Mouse (Mus musculus): ENCODE data around the gene Sez6. TPM values are rescaled to one million over a fixed set of nuclear protein-coding genes. Genes with fewer than 3 reads are reported as not detected.

Sez6 gene
- total and polyA plus RNA-seq, 3 experiments = 0.04 TPM; not detected in 2

GRCm38 (mm10) chr11:77983937-77984835, 53.6 kb downstream of the Sez6 start:
- peak; percentile 51 for DNase-seq (ENCODE audit: extremely low read depth)
- Histone ChIP-seq H3K4me3 (replicated peaks in 1 of 3; ENCODE audit: low read depth in 2 of 3, low read length in 2 of 3, poor library complexity in 1 of 3) (peak overlapping the region; percentile 83 to 96 (median 88)), H3K27ac (ENCODE audit: insufficient read depth, low read depth) (peak overlapping the region; percentile 84), H3K27me3 (replicated peaks) (no peaks in the 10 kb centered on the region), H3K4me1 (ENCODE audit: control insufficient read depth in 1 of 2, insufficient read depth in 2 of 2) (peaks cover 5 to 43% of the 10 kb centered on the region in 2 experiments), H3K36me3 (replicated peaks in 1 of 2; ENCODE audit: control insufficient read depth in 1 of 2, insufficient read depth in 1 of 2, low read length in 1 of 2) (peaks cover 14 to 39% of the 10 kb centered on the region in 2 experiments), H3K9me3 (replicated peaks; ENCODE audit: low read length) (no peaks in the 10 kb centered on the region), H3K4me2 (ENCODE audit: insufficient read depth, low read depth, poor library complexity, severe bottlenecking) (peak overlapping the region; percentile 84), H3K79me2 (replicated peaks; ENCODE audit: control insufficient read depth, extremely low read depth, insufficient read depth, poor library complexity, severe bottlenecking) (peaks cover 64% of the 10 kb centered on the region), H3K9ac (ENCODE audit: insufficient read depth, low read depth) (peak overlapping the region; percentile 99)
- dilution Hi-C loops (cut with MboI; ENCODE audit: extremely low pct_ligation_motif_present, extremely low pct_unique_long_range_greater_than_20kb, low sequenced_read_pairs) (no loop called here), in situ Hi-C loops (cut with MboI; ENCODE audit: low pct_ligation_motif_present, low pct_unique_long_range_greater_than_20kb, low sequenced_read_pairs) (no loop called here)
- TF ChIP-seq USF2 (conservative IDR thresholded peaks at IDR 0.05; ENCODE audit: low read depth, low read length) = no peak
- 0 out of 2 replicates have a peak, but pooled peaks have one; percentile 53 for TF ChIP-seq CHD2 (IDR thresholded peaks at IDR 0.05; ENCODE audit: low read length)
- no peak for TF ChIP-seq PAX5 (IDR thresholded peaks at IDR 0.05; ENCODE audit: low read length)
- TF ChIP-seq MEF2A (IDR thresholded peaks at IDR 0.05; ENCODE audit: borderline replicate concordance, low read depth, low read length) = no peak
- peak; percentile 55; the same call in 1 of the 2 replicates for TF ChIP-seq MXI1 (IDR thresholded peaks at IDR 0.05; ENCODE audit: low read depth, low read length)
- TF ChIP-seq JUN (IDR thresholded peaks at IDR 0.05; ENCODE audit: insufficient read depth, low read depth, low read length) = no peak
- TF ChIP-seq RAD21 (IDR thresholded peaks at IDR 0.05; ENCODE audit: low read depth, low read length) = no peak
- peak; percentile 74 for TF ChIP-seq POLR2A (IDR thresholded peaks at IDR 0.05; ENCODE audit: low read depth, low read length)
- TF ChIP-seq SIN3A (IDR thresholded peaks at IDR 0.05; ENCODE audit: low read length) = no peak; the same call in 1 of the 2 replicates
- no peak for TF ChIP-seq GABPA (IDR thresholded peaks at IDR 0.05; ENCODE audit: insufficient replicate concordance, low read depth, low read length)
- TF ChIP-seq CTCF (conservative IDR thresholded peaks at IDR 0.05 in 1 of 2, IDR thresholded peaks at IDR 0.05 in 1 of 2; ENCODE audit: low read depth in 2 of 2, low read length in 2 of 2) = no peak
- no peak for TF ChIP-seq TBP (conservative IDR thresholded peaks at IDR 0.05; ENCODE audit: low read depth, low read length)
- no peak for TF ChIP-seq POLR2AphosphoS2 (IDR thresholded peaks at IDR 0.05; ENCODE audit: low read depth, low read length)
- TF ChIP-seq MYC (IDR thresholded peaks at IDR 0.05; ENCODE audit: low read depth, low read length) = no peak
- no peak for TF ChIP-seq JUND (conservative IDR thresholded peaks at IDR 0.05; ENCODE audit: low read depth, low read length)

GRCm38 (mm10) chr11:77984836-77985231, 54.2 kb downstream of the Sez6 start:
- no peaks in the 10 kb centered on the region for H3K27me3 ChIP-seq (replicated peaks)
- peak overlapping the region; percentile 83 to 96 (median 88) for H3K4me3 ChIP-seq (replicated peaks in 1 of 3; ENCODE audit: low read depth in 2 of 3, low read length in 2 of 3, poor library complexity in 1 of 3)
- no peaks in the 10 kb centered on the region for H3K9me3 ChIP-seq (replicated peaks; ENCODE audit: low read length)
- H3K27ac ChIP-seq (ENCODE audit: insufficient read depth, low read depth) = peak overlapping the region; percentile 84
- H3K4me2 ChIP-seq (ENCODE audit: insufficient read depth, low read depth, poor library complexity, severe bottlenecking) = peak overlapping the region; percentile 84
- in situ Hi-C loops (cut with MboI; ENCODE audit: low pct_ligation_motif_present, low pct_unique_long_range_greater_than_20kb, low sequenced_read_pairs) (no loop called here), dilution Hi-C loops (cut with MboI; ENCODE audit: extremely low pct_ligation_motif_present, extremely low pct_unique_long_range_greater_than_20kb, low sequenced_read_pairs) (no loop called here)
- H3K9ac ChIP-seq (ENCODE audit: insufficient read depth, low read depth) = peak overlapping the region; percentile 99
- peaks cover 68% of the 10 kb centered on the region for H3K79me2 ChIP-seq (replicated peaks; ENCODE audit: control insufficient read depth, extremely low read depth, insufficient read depth, poor library complexity, severe bottlenecking)
- peak; percentile 20; the same call in 1 of the 2 replicates for TF ChIP-seq MAZ (IDR thresholded peaks at IDR 0.05; ENCODE audit: low read depth, low read length)
- TF ChIP-seq TBP (conservative IDR thresholded peaks at IDR 0.05; ENCODE audit: low read depth, low read length) = no peak
- peaks cover 18 to 46% of the 10 kb centered on the region in 2 experiments for H3K36me3 ChIP-seq (replicated peaks in 1 of 2; ENCODE audit: control insufficient read depth in 1 of 2, insufficient read depth in 1 of 2, low read length in 1 of 2)
- H3K4me1 ChIP-seq (ENCODE audit: control insufficient read depth in 1 of 2, insufficient read depth in 2 of 2) = peaks cover 5 to 40% of the 10 kb centered on the region in 2 experiments
- peak; percentile 20 for DNase-seq (ENCODE audit: extremely low read depth)
